Mouse (Mus musculus): Measurements from ENCODE around the gene Psmb3. TPM values are rescaled to one million over a fixed set of nuclear protein-coding genes. Genes with fewer than 3 reads are reported as not detected.
A peak's percentile ranks its signal among the peaks of the same experiment; 100 is the strongest.
"Not testable (repeated sequence)": the region's sequence is repeated elsewhere in the genome, so short reads cannot be mapped to it uniquely, and the experiment has no call there.

Gene Psmb3
- polyA plus RNA-seq, 1 experiment from 2014 or later, result 473 TPM

GRCm38 (mm10) chr11:97698741-97699611 lies 4.2 kb upstream of the Psmb3 start:
- H3K4me2 ChIP-seq, result peak overlapping the region; percentile 91

DNA sequence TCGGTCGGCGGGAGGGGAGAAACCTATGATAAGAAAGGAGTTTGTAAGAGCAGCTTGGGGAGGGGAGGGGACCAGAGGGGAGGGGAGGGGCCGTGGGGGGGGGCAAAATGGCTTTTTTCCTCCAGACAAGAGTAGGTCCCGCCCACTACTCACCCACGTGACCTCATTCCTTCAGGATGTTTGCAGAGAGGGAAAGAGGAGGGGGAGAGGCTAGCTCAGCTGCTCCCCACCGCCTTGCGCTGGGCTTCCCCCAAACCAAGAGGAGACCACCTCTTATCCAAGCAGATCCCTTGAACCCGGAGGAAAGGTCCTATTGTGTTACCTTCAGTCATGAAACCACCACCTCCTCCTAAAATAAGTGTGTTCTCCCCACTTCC lies 3.6 kb upstream of the Psmb3 start:
- Histone ChIP-seq H3K9ac (peak overlapping the region; percentile 97), H3K9me3 (no peaks in the 10 kb centered on the region), H3K27me3 (no peaks in the 10 kb centered on the region), H3K36me3 (no peaks in the 10 kb centered on the region), H3K27ac (replicated peaks) (peak overlapping the region; percentile 99), H3K4me3 (peak overlapping the region; percentile 82), H3K4me1 (replicated peaks) (peaks cover 63% of the 10 kb centered on the region), H3K4me2 (peak overlapping the region; percentile 91)
- WGBS, result 2% methylated on average over 8 of the region's 9 CpGs
- peak; percentile 45 for ATAC-seq (ENCODE audit: low read depth)

More at GRCm38 (mm10) chr11:97698741-97699611, 4.2 kb upstream of the Psmb3 start:
- Histone ChIP-seq H3K4me1 (replicated peaks) (peaks cover 63% of the 10 kb centered on the region), H3K27me3 (no peaks in the 10 kb centered on the region), H3K9me3 (no peaks in the 10 kb centered on the region), H3K4me3 (peak overlapping the region; percentile 82), H3K36me3 (no peaks in the 10 kb centered on the region), H3K9ac (peak overlapping the region; percentile 97), H3K27ac (replicated peaks) (peak overlapping the region; percentile 99)
- 1% methylated on average over 57 of the region's 63 CpGs for WGBS
- ATAC-seq (ENCODE audit: low read depth), result no peak; the same call in 1 of the 2 replicates

DNA sequence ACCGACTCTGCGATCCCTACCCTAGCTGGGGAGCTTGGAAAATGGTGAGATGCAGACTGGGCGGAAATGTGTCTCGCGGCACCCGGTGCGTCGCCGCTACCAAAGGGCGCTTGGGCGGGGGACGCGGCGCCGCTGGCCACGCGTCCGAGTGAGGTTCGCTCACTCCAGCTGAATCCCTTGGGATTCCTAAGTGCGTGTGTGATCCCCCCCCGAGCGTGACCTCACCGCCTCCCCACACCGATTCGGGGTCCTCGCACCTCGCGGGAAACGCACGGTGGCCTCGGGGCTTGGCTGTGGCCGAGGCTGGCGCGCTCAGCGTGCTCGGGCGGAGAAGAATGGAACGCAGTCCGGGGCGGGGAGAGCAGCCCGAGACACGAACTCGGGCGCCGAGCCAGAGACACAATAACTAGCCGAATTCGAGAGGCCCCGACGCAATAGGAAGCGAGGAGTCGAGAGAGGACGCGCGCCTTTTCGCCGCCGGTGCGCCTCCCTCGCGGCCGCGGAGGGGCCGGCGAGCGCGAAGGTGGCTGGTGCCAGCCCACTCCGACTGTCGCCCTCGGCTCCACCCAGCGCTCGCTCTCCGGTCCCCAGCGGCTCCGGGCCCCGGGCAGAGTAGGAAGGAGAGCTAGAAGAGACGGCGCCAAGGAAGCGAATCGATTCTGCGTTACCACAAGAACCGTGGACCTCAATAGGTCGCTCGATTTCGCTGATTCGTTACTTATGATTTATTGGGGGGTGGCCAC lies 3.0 kb upstream of the Psmb3 start, which contains the start of gene Pcgf2:
Pcgf2 (minus strand) TSS at position 495 of the 743 bp plus-strand sequence.
- peaks cover 63% of the 10 kb centered on the region for H3K4me1 ChIP-seq (replicated peaks)
- no peaks in the 10 kb centered on the region for H3K9me3 ChIP-seq
- peak within 1 kb of the TSS; percentile 91 for H3K4me2 ChIP-seq
- peak within 1 kb of the TSS; percentile 99 for H3K27ac ChIP-seq (replicated peaks)
- H3K27me3 ChIP-seq, result no peaks in the 10 kb centered on the region
- no peaks in the 10 kb centered on the region for H3K36me3 ChIP-seq
- peak; percentile 13 for ATAC-seq (ENCODE audit: low read depth)
- under 1% methylated on average over 81 of the region's 85 CpGs for WGBS
- peak within 1 kb of the TSS; percentile 82 for H3K4me3 ChIP-seq
- peak within 1 kb of the TSS; percentile 97 for H3K9ac ChIP-seq

DNA sequence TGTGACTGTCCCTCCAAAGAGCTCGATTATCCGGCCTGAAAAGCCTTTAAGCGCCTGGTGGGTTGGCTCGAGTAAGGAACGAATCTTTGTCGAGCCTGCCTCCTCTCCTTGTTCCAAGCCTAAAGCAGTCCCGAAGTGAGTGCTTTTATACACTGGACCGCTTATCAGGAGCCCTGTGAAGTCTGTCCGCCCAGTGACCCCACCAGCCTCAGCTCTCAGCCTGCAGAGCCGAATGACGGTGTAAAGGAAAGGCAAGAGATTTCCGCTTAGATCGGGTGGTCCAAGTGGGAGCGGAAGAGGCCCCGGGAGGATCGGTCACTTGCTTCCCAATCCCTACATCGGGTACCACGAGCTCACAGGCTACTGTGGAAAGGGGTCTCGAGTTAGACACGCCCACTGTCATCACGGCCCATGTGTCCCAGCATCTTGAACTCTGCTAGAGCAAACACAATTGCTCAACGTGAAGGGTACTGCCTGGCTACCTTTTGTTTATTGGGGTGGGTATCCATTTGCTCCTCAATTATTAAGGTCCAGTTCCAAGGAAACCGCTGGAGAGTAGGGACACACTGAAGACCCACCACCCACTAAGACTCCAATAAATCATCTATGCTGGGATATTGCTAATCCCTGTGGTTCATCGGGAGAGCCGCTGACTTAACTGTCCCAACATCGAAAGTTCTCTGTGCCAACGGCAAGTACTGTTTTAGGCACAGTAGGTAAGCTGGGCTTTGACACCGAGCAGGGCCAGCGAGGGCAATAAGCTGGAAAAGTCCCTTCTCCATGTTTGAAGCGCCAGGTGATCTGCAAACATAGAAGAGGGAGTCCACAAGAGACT lies 2.2 kb upstream of the Psmb3 start:
- H3K9me3 ChIP-seq, result no peaks in the 10 kb centered on the region
- H3K4me3 ChIP-seq, result peak overlapping the region; percentile 82
- ATAC-seq (ENCODE audit: low read depth), result no peak
- H3K4me1 ChIP-seq (replicated peaks), result peaks cover 55% of the 10 kb centered on the region
- peak overlapping the region; percentile 97 for H3K9ac ChIP-seq
- H3K4me2 ChIP-seq, result peak overlapping the region; percentile 91
- H3K27ac ChIP-seq (replicated peaks), result peak overlapping the region; percentile 99
- H3K36me3 ChIP-seq, result peaks cover 7% of the 10 kb centered on the region
- WGBS, result 14% methylated on average over 30 of the region's 30 CpGs
- H3K27me3 ChIP-seq, result no peaks in the 10 kb centered on the region

DNA sequence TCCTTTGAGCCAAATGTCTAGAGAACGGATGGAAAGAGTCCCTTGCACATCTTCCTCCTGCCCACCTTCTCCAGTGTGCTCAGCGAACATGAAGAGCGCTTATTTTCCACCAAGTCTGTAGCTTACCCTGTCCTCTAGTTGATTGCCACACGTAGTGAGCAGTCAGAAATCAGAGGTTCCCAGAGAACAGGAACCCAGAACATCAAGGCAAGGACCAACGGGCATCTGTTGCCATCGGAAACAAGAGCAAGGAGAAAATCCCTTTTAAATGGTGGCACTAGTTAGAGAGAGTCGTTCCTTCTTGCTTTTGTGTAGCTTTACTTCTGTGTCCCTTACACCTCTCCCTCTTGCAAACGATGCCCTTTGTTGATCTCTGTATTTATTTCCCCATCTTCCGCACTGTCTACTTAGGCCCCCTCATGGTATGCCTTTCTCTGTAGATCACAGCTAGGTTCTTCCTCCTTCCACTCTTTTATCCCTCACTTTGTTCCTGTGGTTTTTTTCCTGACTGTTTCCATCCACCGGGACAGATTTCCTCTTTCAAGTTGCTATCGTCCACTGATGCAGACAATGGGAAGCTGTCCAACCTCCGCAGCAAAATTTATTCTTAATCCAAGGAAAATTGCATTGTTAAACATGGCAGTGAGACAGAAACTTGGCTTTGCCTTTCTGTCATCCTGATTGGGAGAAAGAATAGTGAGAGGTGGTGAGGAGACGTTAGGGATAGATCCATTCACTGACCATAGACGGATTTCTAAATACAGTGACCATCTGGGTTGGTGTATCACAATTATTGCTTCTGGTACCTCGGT lies 1.4 kb upstream of the Psmb3 start:
- Histone ChIP-seq H3K27ac (replicated peaks) (0 out of 2 replicates have a peak overlapping the region, but pooled peaks have one; percentile 99), H3K36me3 (peaks cover 15% of the 10 kb centered on the region), H3K4me3 (peak overlapping the region; percentile 82), H3K4me2 (peak overlapping the region; percentile 91), H3K9me3 (no peaks in the 10 kb centered on the region), H3K9ac (peak overlapping the region; percentile 97; the same call in 1 of the 2 replicates), H3K4me1 (replicated peaks) (peaks cover 47% of the 10 kb centered on the region), H3K27me3 (no peaks in the 10 kb centered on the region)
- 49% methylated on average over 15 of the region's 15 CpGs for WGBS
- ATAC-seq (ENCODE audit: low read depth), result no peak

DNA sequence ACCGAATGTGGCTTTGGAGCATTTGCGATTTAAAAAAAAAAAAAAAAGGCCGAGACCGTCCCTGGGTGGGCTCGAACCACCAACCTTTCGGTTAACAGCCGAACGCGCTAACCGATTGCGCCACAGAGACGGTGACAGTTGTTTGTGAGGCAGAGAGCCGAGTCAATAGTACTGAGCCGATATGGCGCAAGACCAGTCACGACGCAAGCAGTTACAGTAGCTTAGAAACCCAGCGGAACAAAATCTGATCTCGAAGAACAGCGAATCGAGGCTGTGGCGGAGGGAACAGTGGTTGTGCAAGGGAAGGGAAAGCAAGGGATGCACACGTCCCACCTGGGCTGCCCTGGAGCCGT lies 830 bp upstream of the Psmb3 start:
- ATAC-seq (ENCODE audit: low read depth), result no peak
- peak overlapping the region; percentile 71 for H3K9ac ChIP-seq
- H3K36me3 ChIP-seq, result peaks cover 21% of the 10 kb centered on the region
- no peaks in the 10 kb centered on the region for H3K9me3 ChIP-seq
- H3K27ac ChIP-seq (replicated peaks), result peak overlapping the region; percentile 99
- peak overlapping the region; percentile 82 for H3K4me3 ChIP-seq
- under 1% methylated on average over 24 of the region's 24 CpGs for WGBS
- H3K4me2 ChIP-seq, result peak overlapping the region; percentile 91
- H3K27me3 ChIP-seq, result no peaks in the 10 kb centered on the region
- peaks cover 41% of the 10 kb centered on the region for H3K4me1 ChIP-seq (replicated peaks)

GRCm38 (mm10) chr11:97710067-97710466 lies 6.9 kb downstream of the Psmb3 start:
- not testable (repeated sequence) for H3K4me3 ChIP-seq; H3K27me3 ChIP-seq; H3K4me1 ChIP-seq (replicated peaks); H3K4me2 ChIP-seq; ATAC-seq (ENCODE audit: low read depth); H3K27ac ChIP-seq (replicated peaks); H3K9ac ChIP-seq; H3K9me3 ChIP-seq
- WGBS, result 84% methylated on average over 2 of the region's 2 CpGs
- H3K36me3 ChIP-seq, result peaks cover 86% of the 10 kb centered on the region

- H3K4me1 ChIP-seq (replicated peaks), result no peaks in the 10 kb centered on the region
- no peak overlapping the region for H3K27ac ChIP-seq (replicated peaks)
- no peak overlapping the region for H3K4me3 ChIP-seq
- ATAC-seq (ENCODE audit: low read depth), result no peak
- H3K4me2 ChIP-seq, result no peak overlapping the region
- peaks cover 86% of the 10 kb centered on the region for H3K36me3 ChIP-seq
- WGBS, result 87% methylated on average over 13 of the region's 13 CpGs
- no peaks in the 10 kb centered on the region for H3K9me3 ChIP-seq
- no peaks in the 10 kb centered on the region for H3K27me3 ChIP-seq
- H3K9ac ChIP-seq, result no peak overlapping the region
Observed at GRCm38 (mm10) chr11:97711200-97711900, 8.2 kb downstream of the Psmb3 start.

- H3K27ac ChIP-seq (replicated peaks), result no peak overlapping the region
- H3K4me1 ChIP-seq (replicated peaks), result no peaks in the 10 kb centered on the region
- H3K4me2 ChIP-seq, result no peak overlapping the region
- no peak for ATAC-seq (ENCODE audit: low read depth)
- H3K36me3 ChIP-seq, result peaks cover 84% of the 10 kb centered on the region
- WGBS, result 91% methylated on average over 15 of the region's 15 CpGs
- H3K4me3 ChIP-seq, result no peak overlapping the region
- no peaks in the 10 kb centered on the region for H3K27me3 ChIP-seq
- H3K9ac ChIP-seq, result no peak overlapping the region
- no peaks in the 10 kb centered on the region for H3K9me3 ChIP-seq
Observed at GRCm38 (mm10) chr11:97712286-97712685, 9.1 kb downstream of the Psmb3 start.

- Histone ChIP-seq H3K4me1 (replicated peaks) (no peaks in the 10 kb centered on the region), H3K27me3 (no peaks in the 10 kb centered on the region), H3K27ac (replicated peaks) (no peak overlapping the region), H3K9me3 (no peaks in the 10 kb centered on the region), H3K36me3 (peaks cover 85% of the 10 kb centered on the region), H3K9ac (no peak overlapping the region), H3K4me3 (no peak overlapping the region), H3K4me2 (no peak overlapping the region)
- 88% methylated on average over 8 of the region's 8 CpGs for WGBS
- no peak for ATAC-seq (ENCODE audit: low read depth)
Observed at GRCm38 (mm10) chr11:97713896-97714295, 10.7 kb downstream of the Psmb3 start.

Data from neural tube, embryonic 13.5 days (tissue).